Mouse (Mus musculus): ENCODE results near the gene Fam170b. TPM values are rescaled to one million over a fixed set of nuclear protein-coding genes. Genes with fewer than 3 reads are reported as not detected.
A peak's percentile ranks its signal among the peaks of the same experiment; 100 is the strongest.

Fam170b gene
- total RNA-seq, 1 experiment: 0.13 TPM

DNA sequence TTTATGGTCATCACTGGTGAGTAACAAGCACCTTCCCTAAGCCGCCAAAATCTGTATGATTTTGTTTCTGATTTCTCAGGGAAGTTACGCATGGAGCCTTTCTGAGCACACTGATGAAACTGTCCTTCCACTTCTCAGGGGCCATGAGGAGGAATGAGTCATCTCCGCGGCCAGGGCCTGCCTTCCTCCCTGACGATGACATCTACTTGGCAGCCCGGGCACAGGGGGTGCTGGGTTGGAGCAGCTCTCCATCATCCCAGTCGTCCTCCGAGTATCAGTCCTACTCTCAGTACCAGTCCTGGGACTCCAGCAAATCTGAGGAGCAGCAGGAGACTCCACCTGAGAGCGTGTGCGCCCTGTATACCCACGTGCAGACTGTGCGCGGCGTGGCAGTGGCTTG is 1.4 kb downstream of the Fam170b start:
- H3K27ac ChIP-seq (ENCODE audit: insufficient read depth, low read depth, low read length, poor library complexity, severe bottlenecking): no peak overlapping the region
- H3K9me3 ChIP-seq (ENCODE audit: control insufficient read depth, insufficient read depth, low read depth, low read length): no peaks in the 10 kb centered on the region
- no peak for DNase-seq (ENCODE audit: low read depth, low spot score)
- H3K4me3 ChIP-seq (ENCODE audit: insufficient read depth in 1 of 2, low read depth in 1 of 2, low read length in 2 of 2, poor library complexity in 1 of 2, severe bottlenecking in 1 of 2): peak overlapping the region; percentile 11; a peak in 2 of 4 replicates
- in situ Hi-C loops (cut with MboI; ENCODE audit: low sequenced_read_pairs in 2 of 2, unreplicated experiment in 2 of 2): no loop called here
- no peaks in the 10 kb centered on the region for H3K36me3 ChIP-seq (ENCODE audit: control insufficient read depth, insufficient read depth, low read length, poor library complexity, severe bottlenecking)
- H3K9ac ChIP-seq (ENCODE audit: insufficient read depth, low read depth, low read length, poor library complexity, severe bottlenecking): 0 out of 2 replicates have a peak overlapping the region, but pooled peaks have one; percentile 19
- H3K4me1 ChIP-seq (ENCODE audit: control insufficient read depth in 2 of 2, insufficient read depth in 2 of 2, low read length in 2 of 2, poor library complexity in 1 of 2): no peaks in the 10 kb centered on the region
- no peak for TF ChIP-seq CHD2 (IDR thresholded peaks at IDR 0.05; ENCODE audit: low read depth, low read length)
- no peak for TF ChIP-seq ZC3H11A (IDR thresholded peaks at IDR 0.05; ENCODE audit: borderline replicate concordance, low read depth, low read length)
- TF ChIP-seq MAFK (IDR thresholded peaks at IDR 0.05; ENCODE audit: insufficient read depth, low read depth, low read length): no peak
- no peak for TF ChIP-seq ZNF384 (IDR thresholded peaks at IDR 0.05; ENCODE audit: low read depth, low read length)
- TF ChIP-seq HCFC1 (IDR thresholded peaks at IDR 0.05; ENCODE audit: borderline replicate concordance, insufficient read depth, low read length): no peak

DNA sequence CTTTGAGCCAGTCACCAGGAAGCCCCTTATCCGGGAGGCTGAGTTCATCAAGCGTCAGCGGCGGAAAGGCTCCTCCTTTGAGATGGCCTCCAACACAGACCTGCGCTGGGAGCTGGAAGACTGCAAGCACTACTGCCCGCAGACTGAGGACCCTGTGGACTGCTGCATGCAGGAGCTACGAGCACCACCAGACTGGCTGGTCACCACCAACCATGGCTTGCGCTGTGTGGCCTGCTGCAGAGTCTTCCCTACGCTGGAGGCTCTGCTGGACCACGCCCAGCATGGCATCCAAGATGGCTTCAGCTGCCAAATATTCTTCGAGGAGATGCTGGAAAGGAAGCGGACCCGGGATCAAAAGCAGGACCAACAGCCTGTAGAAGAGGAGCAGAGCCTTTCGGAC is 1.8 kb downstream of the Fam170b start:
- Histone ChIP-seq H3K27ac (ENCODE audit: insufficient read depth, low read depth, low read length, poor library complexity, severe bottlenecking) (no peak overlapping the region), H3K36me3 (ENCODE audit: control insufficient read depth, insufficient read depth, low read length, poor library complexity, severe bottlenecking) (no peaks in the 10 kb centered on the region), H3K4me1 (ENCODE audit: control insufficient read depth in 2 of 2, insufficient read depth in 2 of 2, low read length in 2 of 2, poor library complexity in 1 of 2) (no peaks in the 10 kb centered on the region), H3K9me3 (ENCODE audit: control insufficient read depth, insufficient read depth, low read depth, low read length) (no peaks in the 10 kb centered on the region), H3K9ac (ENCODE audit: insufficient read depth, low read depth, low read length, poor library complexity, severe bottlenecking) (0 out of 2 replicates have a peak overlapping the region, but pooled peaks have one; percentile 19), H3K4me3 (ENCODE audit: insufficient read depth in 1 of 2, low read depth in 1 of 2, low read length in 2 of 2, poor library complexity in 1 of 2, severe bottlenecking in 1 of 2) (peak overlapping the region; percentile 11; a peak in 2 of 4 replicates)
- in situ Hi-C loops (cut with MboI; ENCODE audit: low sequenced_read_pairs in 2 of 2, unreplicated experiment in 2 of 2): no loop called here
- TF ChIP-seq ZNF384 (IDR thresholded peaks at IDR 0.05; ENCODE audit: low read depth, low read length) (no peak), CHD2 (IDR thresholded peaks at IDR 0.05; ENCODE audit: low read depth, low read length) (no peak), HCFC1 (IDR thresholded peaks at IDR 0.05; ENCODE audit: borderline replicate concordance, insufficient read depth, low read length) (no peak), ZC3H11A (IDR thresholded peaks at IDR 0.05; ENCODE audit: borderline replicate concordance, low read depth, low read length) (no peak), MAFK (IDR thresholded peaks at IDR 0.05; ENCODE audit: insufficient read depth, low read depth, low read length) (no peak)
- no peak for DNase-seq (ENCODE audit: low read depth, low spot score)

DNA sequence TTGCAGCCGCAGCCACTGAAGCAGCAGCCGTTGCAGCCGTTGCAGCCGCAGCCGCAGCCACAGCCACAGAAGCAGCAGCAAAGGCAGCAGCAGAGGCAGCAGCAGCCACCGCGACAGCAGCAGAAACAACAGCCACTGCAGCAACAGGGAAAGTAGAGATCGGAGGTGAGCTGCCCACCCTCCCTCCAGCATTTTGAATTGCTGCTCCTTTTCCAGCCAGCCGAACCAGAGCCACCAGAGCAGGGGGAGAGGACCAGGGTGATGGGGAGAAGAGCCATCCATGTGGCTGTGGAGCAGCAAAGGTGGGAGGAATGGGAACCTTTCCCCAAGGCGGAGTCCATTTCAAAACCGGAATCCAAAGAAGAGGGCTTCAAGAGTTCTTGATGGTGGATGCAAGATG is 2.4 kb downstream of the Fam170b start:
- Histone ChIP-seq H3K4me3 (ENCODE audit: insufficient read depth in 1 of 2, low read depth in 1 of 2, low read length in 2 of 2, poor library complexity in 1 of 2, severe bottlenecking in 1 of 2) (no peak overlapping the region), H3K27ac (ENCODE audit: insufficient read depth, low read depth, low read length, poor library complexity, severe bottlenecking) (no peak overlapping the region), H3K9ac (ENCODE audit: insufficient read depth, low read depth, low read length, poor library complexity, severe bottlenecking) (no peak overlapping the region), H3K9me3 (ENCODE audit: control insufficient read depth, insufficient read depth, low read depth, low read length) (no peaks in the 10 kb centered on the region), H3K4me1 (ENCODE audit: control insufficient read depth in 2 of 2, insufficient read depth in 2 of 2, low read length in 2 of 2, poor library complexity in 1 of 2) (no peaks in the 10 kb centered on the region), H3K36me3 (ENCODE audit: control insufficient read depth, insufficient read depth, low read length, poor library complexity, severe bottlenecking) (no peaks in the 10 kb centered on the region)
- in situ Hi-C loops (cut with MboI; ENCODE audit: low sequenced_read_pairs in 2 of 2, unreplicated experiment in 2 of 2): no loop called here
- TF ChIP-seq MAFK (IDR thresholded peaks at IDR 0.05; ENCODE audit: insufficient read depth, low read depth, low read length) (no peak), HCFC1 (IDR thresholded peaks at IDR 0.05; ENCODE audit: borderline replicate concordance, insufficient read depth, low read length) (no peak), ZNF384 (IDR thresholded peaks at IDR 0.05; ENCODE audit: low read depth, low read length) (no peak)
- no peak for DNase-seq (ENCODE audit: low read depth, low spot score)

DNA sequence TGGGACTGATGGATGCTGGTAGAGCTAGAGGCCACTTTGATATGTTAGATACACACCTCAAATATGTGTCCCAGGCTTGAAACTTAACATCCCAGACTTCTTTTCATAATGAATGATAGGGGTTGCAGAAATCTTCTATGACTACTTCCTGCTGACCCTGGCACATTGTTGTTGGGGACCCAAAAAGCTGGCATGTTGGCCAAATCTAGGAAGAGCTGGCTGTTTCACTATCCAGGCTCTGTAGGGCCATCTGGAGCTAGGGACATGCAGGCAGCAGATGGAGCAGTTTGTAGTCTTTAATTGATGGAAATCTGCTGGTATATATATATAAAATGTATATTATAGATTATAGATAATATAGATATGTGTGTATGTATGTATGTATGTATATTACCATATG is 8.3 kb downstream of the Fam170b start:
- H3K9ac ChIP-seq (ENCODE audit: insufficient read depth, low read depth, low read length, poor library complexity, severe bottlenecking): no peak overlapping the region
- TF ChIP-seq MAFK (IDR thresholded peaks at IDR 0.05; ENCODE audit: insufficient read depth, low read depth, low read length) (no peak), ZNF384 (IDR thresholded peaks at IDR 0.05; ENCODE audit: low read depth, low read length) (no peak), HCFC1 (IDR thresholded peaks at IDR 0.05; ENCODE audit: borderline replicate concordance, insufficient read depth, low read length) (no peak), ZC3H11A (IDR thresholded peaks at IDR 0.05; ENCODE audit: borderline replicate concordance, low read depth, low read length) (no peak), CHD2 (IDR thresholded peaks at IDR 0.05; ENCODE audit: low read depth, low read length) (no peak)
- H3K4me1 ChIP-seq (ENCODE audit: control insufficient read depth in 2 of 2, insufficient read depth in 2 of 2, low read length in 2 of 2, poor library complexity in 1 of 2): no peaks in the 10 kb centered on the region
- DNase-seq (ENCODE audit: low read depth, low spot score): no peak
- no peak overlapping the region for H3K4me3 ChIP-seq (ENCODE audit: insufficient read depth in 1 of 2, low read depth in 1 of 2, low read length in 2 of 2, poor library complexity in 1 of 2, severe bottlenecking in 1 of 2)
- in situ Hi-C loops (cut with MboI; ENCODE audit: low sequenced_read_pairs in 2 of 2, unreplicated experiment in 2 of 2): no loop called here
- no peaks in the 10 kb centered on the region for H3K36me3 ChIP-seq (ENCODE audit: control insufficient read depth, insufficient read depth, low read length, poor library complexity, severe bottlenecking)
- no peak overlapping the region for H3K27ac ChIP-seq (ENCODE audit: insufficient read depth, low read depth, low read length, poor library complexity, severe bottlenecking)
- H3K9me3 ChIP-seq (ENCODE audit: control insufficient read depth, insufficient read depth, low read depth, low read length): no peaks in the 10 kb centered on the region

DNA sequence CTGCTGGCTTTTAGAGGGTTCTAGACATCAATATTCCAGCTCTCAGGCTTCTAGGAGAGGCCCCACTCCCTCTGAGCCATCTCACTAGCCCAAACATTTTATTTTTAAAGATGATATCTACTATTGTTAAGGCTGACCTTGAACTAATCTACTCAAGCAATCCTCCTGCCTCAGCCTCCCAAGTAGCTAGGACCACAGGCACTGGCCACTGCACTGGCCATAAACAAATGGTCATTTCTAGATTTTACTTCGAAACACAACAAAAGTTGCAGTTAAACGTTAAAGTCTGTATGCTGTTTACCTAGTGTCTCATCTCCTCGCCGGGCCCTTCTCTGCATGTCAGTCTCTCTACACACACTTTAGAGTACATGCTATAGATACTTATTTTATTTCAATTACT is 20.3 kb downstream of the Fam170b start:
- in situ Hi-C loops (cut with MboI; ENCODE audit: low sequenced_read_pairs in 2 of 2, unreplicated experiment in 2 of 2): no loop called here
- Histone ChIP-seq H3K36me3 (ENCODE audit: control insufficient read depth, insufficient read depth, low read length, poor library complexity, severe bottlenecking) (no peaks in the 10 kb centered on the region), H3K4me3 (ENCODE audit: insufficient read depth in 1 of 2, low read depth in 1 of 2, low read length in 2 of 2, poor library complexity in 1 of 2, severe bottlenecking in 1 of 2) (no peak overlapping the region), H3K9me3 (ENCODE audit: control insufficient read depth, insufficient read depth, low read depth, low read length) (no peaks in the 10 kb centered on the region), H3K4me1 (ENCODE audit: control insufficient read depth in 2 of 2, insufficient read depth in 2 of 2, low read length in 2 of 2, poor library complexity in 1 of 2) (0 out of 4 replicates have a peak, but pooled peaks cover 0 to 2% of the 10 kb centered on the region in 2 experiments), H3K27ac (ENCODE audit: insufficient read depth, low read depth, low read length, poor library complexity, severe bottlenecking) (no peak overlapping the region), H3K9ac (ENCODE audit: insufficient read depth, low read depth, low read length, poor library complexity, severe bottlenecking) (no peak overlapping the region; the same call in 1 of the 2 replicates)
- DNase-seq (ENCODE audit: low read depth, low spot score): no peak
- TF ChIP-seq MAFK (IDR thresholded peaks at IDR 0.05; ENCODE audit: insufficient read depth, low read depth, low read length) (no peak), CHD2 (IDR thresholded peaks at IDR 0.05; ENCODE audit: low read depth, low read length) (no peak), ZC3H11A (IDR thresholded peaks at IDR 0.05; ENCODE audit: borderline replicate concordance, low read depth, low read length) (no peak), ZNF384 (IDR thresholded peaks at IDR 0.05; ENCODE audit: low read depth, low read length) (no peak), HCFC1 (IDR thresholded peaks at IDR 0.05; ENCODE audit: borderline replicate concordance, insufficient read depth, low read length) (no peak)

Data from ES-E14 (cell line).